Mouse (Mus musculus): Measurements from ENCODE around the gene Gnao1.

The Gnao1 gene

GRCm38 (mm10) chr8:93952511-93952910, 142.7 kb downstream of the Gnao1 start:
- DNase-seq: no peak

GRCm38 (mm10) chr8:93958402-93958801, 148.6 kb downstream of the Gnao1 start:
- DNase-seq: peak; percentile 55

GRCm38 (mm10) chr8:93960909-93961308, 151.1 kb downstream of the Gnao1 start:
- no peak for DNase-seq

- no peak for DNase-seq
Observed at GRCm38 (mm10) chr8:93968293-93968692, 158.5 kb downstream of the Gnao1 start.

- DNase-seq: no peak
Observed at GRCm38 (mm10) chr8:93969626-93970340, 160.0 kb downstream of the Gnao1 start.

GRCm38 (mm10) chr8:93971451-93971850, 161.7 kb downstream of the Gnao1 start:
- DNase-seq: no peak

- no peak for DNase-seq
Observed at GRCm38 (mm10) chr8:93972211-93972610, 162.4 kb downstream of the Gnao1 start.

- DNase-seq: no peak
Observed at GRCm38 (mm10) chr8:93972971-93973734, 163.4 kb downstream of the Gnao1 start.

- no peak for DNase-seq
Observed at GRCm38 (mm10) chr8:93973831-93974375, 164.1 kb downstream of the Gnao1 start.

GRCm38 (mm10) chr8:93974602-93975186, 164.9 kb downstream of the Gnao1 start:
- DNase-seq: peak; percentile 57

GRCm38 (mm10) chr8:93975358-93975757, 165.6 kb downstream of the Gnao1 start:
- DNase-seq: peak; percentile 59

- DNase-seq: no peak
Observed at GRCm38 (mm10) chr8:93976446-93977211, 166.9 kb downstream of the Gnao1 start.

- DNase-seq: peak; percentile 31
Observed at GRCm38 (mm10) chr8:93980141-93980540, 170.4 kb downstream of the Gnao1 start.

- DNase-seq: no peak
Observed at GRCm38 (mm10) chr8:93981679-93982215, 172.0 kb downstream of the Gnao1 start.

GRCm38 (mm10) chr8:93983827-93984226, 174.1 kb downstream of the Gnao1 start:
- no peak for DNase-seq

- no peak for DNase-seq
Observed at GRCm38 (mm10) chr8:93984731-93985130, 175.0 kb downstream of the Gnao1 start.

- DNase-seq: no peak
Observed at GRCm38 (mm10) chr8:93989739-93990138, 180.0 kb downstream of the Gnao1 start.

GRCm38 (mm10) chr8:93998961-93999360, 189.2 kb downstream of the Gnao1 start:
- no peak for DNase-seq

- no peak for DNase-seq
Observed at GRCm38 (mm10) chr8:94004139-94004538, 194.4 kb downstream of the Gnao1 start.

- no peak for DNase-seq
Observed at GRCm38 (mm10) chr8:94009243-94009845, 199.6 kb downstream of the Gnao1 start.

GRCm38 (mm10) chr8:94010101-94010705, 200.4 kb downstream of the Gnao1 start:
- DNase-seq: no peak

Measured in kidney, adult 9 months (tissue).